Mouse (Mus musculus) neutrophil, adult 5-6 weeks (primary cell): ENCODE measurements around the gene Eif1b. TPM values are rescaled to one million over a fixed set of nuclear protein-coding genes. Genes with fewer than 3 reads are reported as not detected.

ENCODE experiments used
- ATAC-seq: fragments of 151-379, 151-347 bp; 2 replicates; pipeline ENCODE4 v1.8.0; 2017; ENCODE audit warnings: mild to moderate bottlenecking, moderate TSS enrichment; ENCODE audit not compliant: insufficient number of reproducible peaks, poor library complexity, low FRiP score, severe bottlenecking; ENCODE audit errors: extremely low read depth
- total RNA-seq: library from RNA; stranded (forward); fragments of 200-1000 nt; gene quantifications from 2 replicates; pipeline ENCODE4 v1.2.3, GENCODE M21; 2017

Eif1b gene
- 52.8 and 62.4 TPM in 2 replicates for total RNA-seq

GRCm38 (mm10) chr9:120492010-120492399 is at the start of gene Eif1b:
Eif1b (plus strand) TSS chr9:120492232.
- no peak for ATAC-seq

GRCm38 (mm10) chr9:120444642-120445041 is 47.4 kb upstream of the Eif1b start:
- ATAC-seq: no peak

GRCm38 (mm10) chr9:120449696-120450329 is 42.2 kb upstream of the Eif1b start:
- no peak for ATAC-seq

GRCm38 (mm10) chr9:120455768-120456655 is 36.0 kb upstream of the Eif1b start:
- ATAC-seq: no peak

DNA sequence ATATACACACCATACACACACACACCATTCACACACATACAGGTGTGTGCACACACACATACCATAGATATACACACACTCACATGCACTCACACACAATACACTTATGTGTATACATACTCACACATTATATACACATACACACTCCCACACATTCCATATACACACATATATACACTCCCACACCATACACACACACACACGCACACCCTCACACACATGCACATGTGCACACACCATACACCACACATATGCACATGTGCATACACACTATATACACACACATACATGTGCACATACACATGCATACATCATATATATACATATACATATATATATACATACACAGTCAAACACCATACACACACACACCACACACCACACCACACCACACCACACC is 21.6 kb upstream of the Eif1b start:
- no peak for ATAC-seq

GRCm38 (mm10) chr9:120481644-120482043 is 10.4 kb upstream of the Eif1b start:
- ATAC-seq: no peak

DNA sequence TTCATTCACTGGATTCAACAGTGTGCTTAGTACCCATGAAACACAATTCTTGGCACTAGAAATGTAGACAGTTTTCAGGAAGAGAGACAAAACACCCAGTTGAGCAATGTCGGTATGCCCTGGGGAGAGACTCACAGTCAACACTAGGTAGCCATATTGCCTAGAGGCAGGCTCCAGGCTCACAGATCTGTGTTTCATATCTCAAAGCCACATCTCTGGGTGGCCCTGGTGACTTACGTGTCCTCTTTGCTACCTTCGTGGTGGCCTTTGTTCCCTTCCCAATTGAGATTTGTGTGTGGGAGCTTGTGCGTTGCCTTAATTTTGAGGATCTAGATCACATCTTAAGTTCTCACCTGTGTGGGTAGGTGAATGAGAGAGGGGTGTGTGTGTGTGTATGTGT is 9.7 kb upstream of the Eif1b start:
- no peak for ATAC-seq

GRCm38 (mm10) chr9:120483101-120483500 is 8.9 kb upstream of the Eif1b start:
- no peak for ATAC-seq

- ATAC-seq: no peak
These were observed 5.0 kb upstream of the Eif1b start for GRCm38 (mm10) chr9:120487076-120487475.

DNA sequence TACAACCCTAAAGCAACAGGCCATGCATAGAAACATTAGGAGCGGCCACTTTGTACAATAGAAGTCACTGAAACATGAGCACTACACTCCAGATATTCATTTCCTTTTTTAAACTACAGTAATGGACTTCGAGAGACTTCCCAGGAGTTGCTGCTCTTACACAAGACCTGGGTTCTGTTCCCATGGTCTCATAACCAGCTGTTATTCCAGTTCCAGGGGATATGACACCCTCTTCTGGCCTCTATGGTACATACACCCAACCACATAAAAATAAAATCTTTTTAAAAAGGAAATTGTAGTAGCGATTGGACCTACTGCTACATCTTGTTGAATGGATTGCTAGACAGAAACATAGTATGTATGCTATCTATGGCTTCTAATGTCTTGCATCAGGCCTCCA is 523 bp upstream of the Eif1b start:
- ATAC-seq: no peak

GRCm38 (mm10) chr9:120492400-120493351 is 644 bp downstream of the Eif1b start:
- ATAC-seq: peak; percentile 52

DNA sequence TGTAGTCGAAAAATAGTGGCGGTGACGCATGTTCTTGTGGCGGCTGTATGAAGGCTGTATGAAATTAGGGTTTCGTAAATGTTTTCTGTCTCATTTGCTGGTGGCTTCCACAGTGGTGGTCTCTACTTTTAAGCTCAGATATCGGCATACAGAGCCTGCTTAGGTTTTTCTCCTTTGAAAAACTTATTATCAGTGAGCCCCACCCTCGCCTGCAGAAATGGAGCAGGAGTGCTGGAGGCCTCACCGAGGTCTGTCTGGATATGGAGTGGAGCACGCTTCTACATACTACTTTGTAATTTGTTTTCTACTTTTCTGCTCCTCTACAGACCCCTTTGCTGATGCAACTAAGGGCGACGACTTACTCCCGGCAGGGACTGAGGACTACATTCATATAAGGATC is 1.7 kb downstream of the Eif1b start:
- ATAC-seq: no peak

DNA sequence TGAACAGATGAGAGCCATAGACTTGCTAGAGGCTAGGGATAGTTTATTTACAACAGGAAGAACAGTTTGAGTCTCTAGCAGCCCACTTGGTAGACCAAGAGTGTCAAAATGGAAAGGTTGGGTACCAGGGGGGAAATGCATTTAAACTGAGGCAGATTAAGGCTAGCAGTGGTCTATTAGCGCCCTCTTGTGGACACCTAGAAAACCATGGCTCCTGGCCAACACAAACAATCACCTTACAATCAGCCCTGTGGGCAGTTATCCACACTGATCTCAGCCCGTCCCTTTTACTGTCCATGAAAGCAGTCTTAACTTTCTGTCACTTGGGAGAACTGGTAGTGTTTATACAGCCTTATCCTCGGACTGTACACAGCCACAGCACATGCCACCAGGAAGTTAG is 4.7 kb downstream of the Eif1b start:
- ATAC-seq: peak; percentile 55

GRCm38 (mm10) chr9:120497983-120498382 is 6.0 kb downstream of the Eif1b start:
- no peak for ATAC-seq

DNA sequence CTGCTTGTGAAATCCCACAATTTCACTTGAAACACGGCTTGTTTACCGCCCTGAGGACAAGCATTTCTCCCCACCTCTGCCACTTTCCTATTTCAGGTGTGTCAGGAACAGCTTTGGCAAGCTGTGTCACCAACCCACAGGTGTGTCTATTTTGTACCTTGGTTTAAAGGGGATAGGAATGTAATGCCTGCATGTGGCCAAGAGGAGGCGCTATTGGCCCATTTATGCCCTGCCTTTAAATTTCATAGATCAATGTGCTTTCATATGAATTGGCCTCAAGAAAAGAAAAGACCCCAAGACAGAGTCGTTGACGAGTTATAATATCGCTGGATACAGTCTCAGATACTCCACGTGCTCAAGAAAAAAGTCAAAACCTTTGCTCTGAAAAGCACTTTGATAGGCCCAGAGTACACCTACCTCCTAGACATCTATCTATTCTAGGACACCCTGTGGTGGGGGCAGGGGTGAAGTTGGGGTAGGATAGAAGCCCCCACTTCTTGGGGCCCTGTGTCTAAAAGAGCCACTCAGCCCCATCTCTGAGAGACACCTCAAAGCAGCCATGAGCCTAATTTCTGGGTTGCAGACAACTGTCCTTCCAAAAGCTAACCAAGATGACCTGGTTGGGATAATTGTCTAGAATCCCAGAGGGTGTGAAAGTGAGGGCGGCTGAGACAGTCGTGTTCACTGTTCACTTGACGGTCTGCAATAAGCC is 9.3 kb downstream of the Eif1b start:
- ATAC-seq: no peak

- ATAC-seq: peak; percentile 83
These were observed 10.0 kb downstream of the Eif1b start for GRCm38 (mm10) chr9:120502013-120502412.

DNA sequence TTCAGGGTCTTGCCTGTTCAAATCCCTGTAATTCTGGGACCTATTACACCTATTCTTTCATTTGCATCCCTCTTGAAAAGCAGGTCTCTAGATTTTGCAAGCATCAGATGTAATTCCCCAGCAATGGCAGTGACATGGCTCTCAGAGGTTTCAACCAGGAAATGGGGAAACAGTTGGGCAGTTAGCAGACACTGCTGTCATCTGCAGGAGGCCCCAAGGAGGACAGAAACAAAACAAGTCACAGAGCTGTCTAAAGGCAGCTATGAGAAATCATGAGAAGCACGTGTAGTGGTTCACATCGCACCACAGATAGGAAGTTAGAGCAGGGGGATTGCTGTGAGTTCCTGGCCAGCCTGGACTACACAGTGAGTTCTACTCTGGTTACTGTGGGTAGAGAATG is 12.4 kb downstream of the Eif1b start:
- no peak for ATAC-seq

DNA sequence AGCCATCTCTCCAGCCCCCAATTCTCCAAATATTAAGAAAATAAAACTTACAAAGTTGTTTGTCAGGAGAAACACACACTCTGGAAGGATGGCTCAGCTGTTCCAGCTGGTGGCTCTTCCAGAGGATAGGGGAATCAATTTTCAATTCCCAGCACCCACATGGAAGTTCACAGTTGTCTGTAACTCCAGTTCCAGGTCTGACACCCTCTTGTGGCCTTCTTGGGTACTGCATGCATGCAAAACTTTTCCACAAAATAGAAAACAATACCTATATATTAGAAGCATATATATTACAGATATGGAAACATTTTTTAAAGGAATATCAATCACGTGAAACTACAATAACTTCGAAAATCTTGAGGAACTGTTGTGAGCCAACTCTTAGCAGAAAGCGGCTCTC is 19.7 kb downstream of the Eif1b start:
- ATAC-seq: no peak

- ATAC-seq: no peak
These were observed 24.7 kb downstream of the Eif1b start for GRCm38 (mm10) chr9:120516720-120517119.
